Mouse (Mus musculus) CH12.LX (cell line): ENCODE data around the gene Dll1. TPM values are rescaled to one million over a fixed set of nuclear protein-coding genes. Genes with fewer than 3 reads are reported as not detected.

Source experiments
- DNase-seq: peaks from one replicate; pipeline ENCODE4 v3.0.0-alpha.2; 2013; ENCODE audit errors: extremely low read depth
- H3K27ac ChIP-seq: 2 replicates; pipeline ENCODE4 v1.5.1; 2012; ENCODE audit warnings: low read depth, mild to moderate bottlenecking, control low read depth, moderate library complexity; ENCODE audit not compliant: insufficient read depth
- H3K27me3 ChIP-seq: replicated peaks from 2 replicates; pipeline ENCODE3; 2012; ENCODE audit warnings: inconsistent platforms
- H3K36me3 ChIP-seq, 2 experiments: replicated peaks in 1 of 2; 2 replicates each; pipeline versions ENCODE3 to v1.6.1; 2012; ENCODE audit warnings: inconsistent platforms in 1 of 2, low read length in 1 of 2, mild to moderate bottlenecking in 1 of 2, mixed read lengths in 1 of 2, moderate library complexity in 1 of 2; ENCODE audit not compliant: control insufficient read depth in 1 of 2, insufficient read depth in 1 of 2
- H3K4me1 ChIP-seq, 2 experiments: 2 replicates each; pipeline ENCODE4 v1.6.1; 2012; ENCODE audit warnings: inconsistent platforms in 1 of 2, moderate library complexity in 1 of 2; ENCODE audit not compliant: insufficient read depth in 2 of 2, control insufficient read depth in 1 of 2
- H3K4me2 ChIP-seq: 2 replicates; pipeline ENCODE4 v1.6.1; 2012; ENCODE audit warnings: low read depth, mild to moderate bottlenecking, control low read depth; ENCODE audit not compliant: poor library complexity, insufficient read depth, severe bottlenecking
- H3K4me3 ChIP-seq, 3 experiments: fragments of 150-350 bp in 1 of 3; sonication (generic) in 1 of 3; replicated peaks in 1 of 3; 2 replicates each; pipeline versions ENCODE3 to v1.5.1; 2011 to 2012; ENCODE audit warnings: low read depth in 2 of 3, low read length in 2 of 3, mild to moderate bottlenecking in 2 of 3, moderate library complexity in 2 of 3, control low read depth in 1 of 3, improper control_type of control experiment in 1 of 3, inconsistent platforms in 1 of 3, mixed read lengths in 1 of 3; ENCODE audit not compliant: poor library complexity in 1 of 3
- H3K79me2 ChIP-seq: replicated peaks from 2 replicates; pipeline ENCODE4 v1.6.1; 2012; ENCODE audit warnings: mild to moderate bottlenecking, moderate library complexity; ENCODE audit not compliant: control insufficient read depth, poor library complexity, insufficient read depth, severe bottlenecking; ENCODE audit errors: extremely low read depth
- H3K9ac ChIP-seq: 2 replicates; pipeline ENCODE4 v1.6.1; 2012; ENCODE audit warnings: low read depth, mild to moderate bottlenecking, control low read depth, moderate library complexity; ENCODE audit not compliant: insufficient read depth
- H3K9me3 ChIP-seq: replicated peaks from 2 replicates; pipeline ENCODE3; 2012; ENCODE audit warnings: low read length, inconsistent platforms, mixed read lengths
- BHLHE40 ChIP-seq: IDR thresholded peaks from 2 replicates; pipeline ENCODE4 v1.6.1; 2011; ENCODE audit warnings: mild to moderate bottlenecking, low read depth, low read length, improper control_type of control experiment
- CHD1 ChIP-seq: IDR thresholded peaks from 2 replicates; pipeline ENCODE4 v1.6.1; 2012; ENCODE audit warnings: low read depth, low read length, improper control_type of control experiment, inconsistent platforms
- CHD2 ChIP-seq: IDR thresholded peaks from 2 replicates; pipeline ENCODE4 v1.6.1; 2011; ENCODE audit warnings: low read length, improper control_type of control experiment
- CTCF ChIP-seq, 2 experiments: IDR thresholded peaks in 1 of 2; conservative IDR thresholded peaks in 1 of 2; 2 replicates each; pipeline ENCODE4 v1.5.1; 2011 to 2012; ENCODE audit warnings: low read depth in 2 of 2, low read length in 2 of 2, improper control_type of control experiment in 1 of 2, inconsistent platforms in 1 of 2, mild to moderate bottlenecking in 1 of 2, moderate library complexity in 1 of 2
- E2F4 ChIP-seq: IDR thresholded peaks from 2 replicates; pipeline ENCODE4 v1.6.1; 2011; ENCODE audit warnings: low read depth, low read length, improper control_type of control experiment; ENCODE audit not compliant: insufficient replicate concordance
- EP300 ChIP-seq: IDR thresholded peaks from 2 replicates; pipeline ENCODE4 v1.6.1; 2011; ENCODE audit warnings: low read length, improper control_type of control experiment
- ETS1 ChIP-seq: conservative IDR thresholded peaks from 2 replicates; pipeline ENCODE4 v1.6.1; 2012; ENCODE audit warnings: low read depth, mild to moderate bottlenecking, inconsistent platforms, low read length, improper control_type of control experiment, moderate library complexity
- GABPA ChIP-seq: IDR thresholded peaks from 2 replicates; pipeline ENCODE4 v1.6.1; 2012; ENCODE audit warnings: low read depth, low read length, improper control_type of control experiment, inconsistent platforms; ENCODE audit not compliant: insufficient replicate concordance
- HCFC1 ChIP-seq: IDR thresholded peaks from 2 replicates; pipeline ENCODE4 v1.6.1; 2012; ENCODE audit warnings: low read depth, mild to moderate bottlenecking, inconsistent platforms, low read length, improper control_type of control experiment
- IRF4 ChIP-seq: IDR thresholded peaks from 2 replicates; pipeline ENCODE4 v1.6.1; 2014; ENCODE audit warnings: low read depth, mild to moderate bottlenecking, inconsistent platforms, low read length, improper control_type of control experiment
- JUN ChIP-seq: IDR thresholded peaks from 2 replicates; pipeline ENCODE4 v1.6.1; 2011; ENCODE audit warnings: low read depth, mild to moderate bottlenecking, low read length, improper control_type of control experiment, moderate library complexity; ENCODE audit not compliant: insufficient read depth
- JUND ChIP-seq: conservative IDR thresholded peaks from 2 replicates; pipeline ENCODE4 v1.6.1; 2011; ENCODE audit warnings: low read depth, low read length, improper control_type of control experiment
- KAT2A ChIP-seq: IDR thresholded peaks from 2 replicates; pipeline ENCODE4 v1.6.1; 2012; ENCODE audit warnings: low read length, improper control_type of control experiment, inconsistent platforms; ENCODE audit not compliant: insufficient replicate concordance
- MAFK ChIP-seq: IDR thresholded peaks from 2 replicates; pipeline ENCODE4 v1.6.1; 2011; ENCODE audit warnings: low read length, improper control_type of control experiment; ENCODE audit not compliant: insufficient replicate concordance
- MAX ChIP-seq: IDR thresholded peaks from 2 replicates; pipeline ENCODE4 v1.6.1; 2011; ENCODE audit warnings: low read length, improper control_type of control experiment
- MEF2A ChIP-seq: IDR thresholded peaks from 2 replicates; pipeline ENCODE4 v1.6.1; 2014; ENCODE audit warnings: low read depth, mild to moderate bottlenecking, inconsistent platforms, low read length, improper control_type of control experiment, borderline replicate concordance
- MXI1 ChIP-seq: IDR thresholded peaks from 2 replicates; pipeline ENCODE4 v1.6.1; 2011; ENCODE audit warnings: mild to moderate bottlenecking, low read depth, low read length, improper control_type of control experiment
- MYC ChIP-seq: IDR thresholded peaks from 2 replicates; pipeline ENCODE4 v1.6.1; 2011; ENCODE audit warnings: low read depth, mild to moderate bottlenecking, improper control_type of control experiment, low read length
- NRF1 ChIP-seq: IDR thresholded peaks from 2 replicates; pipeline ENCODE4 v1.6.1; 2014; ENCODE audit warnings: low read depth, mild to moderate bottlenecking, inconsistent platforms, low read length, improper control_type of control experiment, moderate library complexity
- POLR2A ChIP-seq: IDR thresholded peaks from 2 replicates; pipeline ENCODE4 v1.6.1; 2011; ENCODE audit warnings: low read depth, mild to moderate bottlenecking, improper control_type of control experiment, low read length
- POLR2AphosphoS2 ChIP-seq: IDR thresholded peaks from 2 replicates; pipeline ENCODE4 v1.6.1; 2011; ENCODE audit warnings: low read depth, low read length, improper control_type of control experiment
- RAD21 ChIP-seq: IDR thresholded peaks from 2 replicates; pipeline ENCODE4 v1.6.1; 2011; ENCODE audit warnings: low read depth, mild to moderate bottlenecking, low read length, improper control_type of control experiment, moderate library complexity
- RCOR1 ChIP-seq: conservative IDR thresholded peaks from 2 replicates; pipeline ENCODE4 v1.6.1; 2012; ENCODE audit warnings: low read depth, mild to moderate bottlenecking, inconsistent platforms, low read length, improper control_type of control experiment
- SIN3A ChIP-seq: IDR thresholded peaks from 2 replicates; pipeline ENCODE4 v1.6.1; 2012; ENCODE audit warnings: low read length, improper control_type of control experiment, inconsistent platforms
- TBP ChIP-seq: conservative IDR thresholded peaks from 2 replicates; pipeline ENCODE4 v1.6.1; 2011; ENCODE audit warnings: low read depth, low read length, improper control_type of control experiment
- TCF12 ChIP-seq: IDR thresholded peaks from 2 replicates; pipeline ENCODE4 v1.6.1; 2014; ENCODE audit warnings: low read depth, mild to moderate bottlenecking, inconsistent platforms, low read length, improper control_type of control experiment
- UBTF ChIP-seq: IDR thresholded peaks from 2 replicates; pipeline ENCODE4 v1.6.1; 2012; ENCODE audit warnings: low read depth, mild to moderate bottlenecking, inconsistent platforms, low read length, improper control_type of control experiment, moderate library complexity
- USF1 ChIP-seq: IDR thresholded peaks from 2 replicates; pipeline ENCODE4 v1.6.1; 2014; ENCODE audit warnings: low read depth, mild to moderate bottlenecking, inconsistent platforms, low read length, improper control_type of control experiment
- ZC3H11A ChIP-seq: IDR thresholded peaks from 2 replicates; pipeline ENCODE4 v1.6.1; 2012; ENCODE audit warnings: low read depth, mild to moderate bottlenecking, inconsistent platforms, low read length, improper control_type of control experiment
- ZKSCAN1 ChIP-seq: IDR thresholded peaks from 2 replicates; pipeline ENCODE4 v1.6.1; 2012; ENCODE audit warnings: low read depth, inconsistent platforms, low read length, improper control_type of control experiment, borderline replicate concordance
- ZMIZ1 ChIP-seq: IDR thresholded peaks from 2 replicates; pipeline ENCODE4 v1.6.1; 2012; ENCODE audit warnings: low read depth, mild to moderate bottlenecking, inconsistent platforms, low read length, improper control_type of control experiment
- dilution Hi-C: fragments of 300-500 bp; cut with MboI; formaldehyde crosslinking; loops from 2 replicates; pipeline ENCODE4 v1.14.3; 2020; ENCODE audit warnings: low sequenced_read_pairs; ENCODE audit not compliant: extremely low pct_unique_long_range_greater_than_20kb, extremely low pct_ligation_motif_present
- in situ Hi-C: fragments of 300-500 bp; cut with MboI; formaldehyde crosslinking; loops from 3 replicates; pipeline ENCODE4 v1.14.3; 2019; ENCODE audit warnings: low sequenced_read_pairs, low pct_ligation_motif_present, low pct_unique_long_range_greater_than_20kb, mixed read lengths
- polyA plus RNA-seq: library from polyadenylated mRNA; unstranded; fragments of >175 nt; gene quantifications from 2 replicates; pipeline ENCODE4 v1.2.1, GENCODE M21; 2012; ENCODE audit warnings: low read depth; ENCODE audit not compliant: insufficient read length
- total RNA-seq, 2 experiments: library from RNA; depleted of rRNA; stranded (reverse); fragments of 300-350 nt in 1 of 2; fragments of >200 nt in 1 of 2; gene quantifications; 2 replicates each; pipeline ENCODE4 v1.2.3; 2012 to 2014

Gene Dll1
- total and polyA plus RNA-seq, 3 experiments: 0.25 to 0.52 (median 0.29) TPM

DNA sequence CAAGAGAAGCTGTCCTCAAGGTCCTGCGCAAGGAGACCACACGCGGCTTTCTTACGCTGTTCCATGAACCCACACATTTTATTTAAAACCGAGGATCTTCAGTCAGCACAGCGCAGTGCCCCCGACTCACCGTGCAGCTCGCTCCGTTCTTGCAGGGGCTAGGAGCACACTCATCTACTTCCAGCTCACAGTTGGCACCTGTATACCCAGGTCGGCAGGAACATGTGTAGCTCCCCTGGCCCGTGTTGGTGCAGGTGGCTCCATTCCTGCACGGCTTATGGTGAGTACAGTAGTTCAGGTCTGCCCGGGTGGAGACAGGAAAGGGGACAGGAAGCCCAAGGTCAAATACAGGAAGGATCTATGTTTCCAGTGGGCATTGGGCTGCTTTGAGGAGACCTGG lies 6.3 kb downstream of the Dll1 start:
- Histone ChIP-seq H3K4me2 (no peak overlapping the region), H3K9ac (no peak overlapping the region), H3K4me1 (peaks cover 4 to 12% of the 10 kb centered on the region in 2 experiments), H3K9me3 (no peaks in the 10 kb centered on the region), H3K36me3 (no peaks in the 10 kb centered on the region), H3K79me2 (no peaks in the 10 kb centered on the region), H3K27me3 (peaks cover 45% of the 10 kb centered on the region), H3K27ac (no peak overlapping the region), H3K4me3 (no peak overlapping the region)
- in situ Hi-C loops (no loop called here), dilution Hi-C loops (no loop called here)
- TF ChIP-seq EP300 (no peak), MAFK (no peak), CHD1 (no peak), ZMIZ1 (no peak), TCF12 (no peak), UBTF (no peak), KAT2A (no peak), SIN3A (no peak), BHLHE40 (no peak), CTCF (conservative IDR thresholded peaks at IDR 0.05 in 1 of 2, IDR thresholded peaks at IDR 0.05 in 1 of 2; ENCODE audit: low read depth in 2 of 2, low read length in 2 of 2) (no peak), CHD2 (no peak), IRF4 (no peak), JUND (no peak), POLR2AphosphoS2 (no peak), MYC (no peak), TBP (no peak), MEF2A (no peak), ZKSCAN1 (no peak), NRF1 (no peak)
- DNase-seq: no peak

DNA sequence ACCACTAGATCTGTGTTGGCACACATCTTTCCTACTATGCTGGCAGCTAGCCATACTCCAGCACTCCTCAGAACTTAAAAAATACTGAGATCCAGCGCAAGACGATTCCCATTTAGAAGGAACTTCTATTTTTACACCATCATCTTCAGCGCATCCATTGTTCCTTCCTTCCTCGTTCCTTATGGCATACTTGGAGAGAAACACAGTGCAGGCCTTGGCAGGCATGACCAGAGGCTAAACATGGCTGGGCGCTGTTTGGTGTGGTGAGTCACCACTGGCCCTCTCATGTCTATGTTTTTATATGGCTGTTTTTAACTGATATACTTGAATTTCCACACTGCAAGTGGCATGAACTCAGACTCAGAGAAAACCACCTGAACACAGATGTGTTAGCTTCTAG lies 11.0 kb downstream of the Dll1 start:
- no peak for TF ChIP-seq HCFC1
- TF ChIP-seq USF1: no peak
- no peak for TF ChIP-seq MAX
- no peak for TF ChIP-seq GABPA
- TF ChIP-seq MXI1: no peak
- TF ChIP-seq ETS1: no peak
- TF ChIP-seq E2F4: no peak
- no peak for TF ChIP-seq RAD21
- no peak for TF ChIP-seq ZC3H11A
- no peak for TF ChIP-seq POLR2A
- TF ChIP-seq POLR2AphosphoS2: no peak
- TF ChIP-seq JUN: no peak
- no peak for TF ChIP-seq TBP
- no peak for TF ChIP-seq CHD1
- no peak for TF ChIP-seq NRF1
- TF ChIP-seq IRF4: no peak
- TF ChIP-seq UBTF: no peak
- TF ChIP-seq CHD2: no peak
- no peak for TF ChIP-seq RCOR1
- in situ Hi-C loops: no loop called here
- H3K27ac ChIP-seq: no peak overlapping the region
- H3K9ac ChIP-seq: no peak overlapping the region
- dilution Hi-C loops: no loop called here
- H3K36me3 ChIP-seq: no peaks in the 10 kb centered on the region
- no peak overlapping the region for H3K4me3 ChIP-seq
- no peak for DNase-seq
- H3K4me1 ChIP-seq: no peaks in the 10 kb centered on the region
- H3K27me3 ChIP-seq: peaks cover 14% of the 10 kb centered on the region
- H3K79me2 ChIP-seq: no peaks in the 10 kb centered on the region
- no peak overlapping the region for H3K4me2 ChIP-seq
- no peaks in the 10 kb centered on the region for H3K9me3 ChIP-seq
